Mouse (Mus musculus): ENCODE results near the gene Kdm5b.
A peak's percentile ranks its signal among the peaks of the same experiment; 100 is the strongest.

Gene Kdm5b

GRCm38 (mm10) chr1:134563726-134564125 is 3.8 kb downstream of the Kdm5b start:
- Histone ChIP-seq H3K4me3 (replicated peaks; ENCODE audit: low read length) (peak overlapping the region; percentile 99), H3K9me3 (ENCODE audit: low read length) (no peaks in the 10 kb centered on the region), H3K27me3 (ENCODE audit: insufficient read depth, low read length) (no peaks in the 10 kb centered on the region), H3K4me1 (replicated peaks; ENCODE audit: low read depth, low read length) (peaks cover 78% of the 10 kb centered on the region), H3K36me3 (ENCODE audit: insufficient read depth, low read length) (peaks cover 12% of the 10 kb centered on the region)
- TF ChIP-seq POU5F1 (IDR thresholded peaks at IDR 0.05; ENCODE audit: borderline replicate concordance, low read length): no peak
- no peak for TF ChIP-seq NANOG (IDR thresholded peaks at IDR 0.05; ENCODE audit: borderline replicate concordance, low read length)
- TF ChIP-seq CTCF (conservative IDR thresholded peaks at IDR 0.05; ENCODE audit: low read length): no peak

DNA sequence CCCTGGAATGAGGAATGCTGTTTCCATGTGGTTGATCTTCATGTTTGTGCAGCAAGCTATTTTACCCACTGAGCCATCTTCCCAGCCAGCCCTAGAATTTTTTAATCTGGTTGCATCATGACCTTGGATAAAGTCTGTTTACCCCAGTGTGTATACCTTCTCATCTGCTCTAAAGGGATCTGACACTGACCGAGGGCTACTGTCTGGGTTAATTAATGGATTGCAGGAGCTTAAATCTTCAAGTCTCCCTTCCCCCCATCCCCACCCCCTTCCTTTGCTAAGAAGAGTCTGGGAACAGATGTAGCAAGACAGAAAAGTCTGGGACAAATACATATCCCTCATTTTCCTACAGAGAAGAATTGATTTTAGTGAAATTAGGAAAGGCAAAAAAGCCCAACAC is 7.5 kb downstream of the Kdm5b start:
- Histone ChIP-seq H3K36me3 (ENCODE audit: insufficient read depth, low read length) (peaks cover 19% of the 10 kb centered on the region), H3K4me3 (replicated peaks; ENCODE audit: low read length) (peak overlapping the region; percentile 99), H3K4me1 (replicated peaks; ENCODE audit: low read depth, low read length) (peaks cover 89% of the 10 kb centered on the region)

DNA sequence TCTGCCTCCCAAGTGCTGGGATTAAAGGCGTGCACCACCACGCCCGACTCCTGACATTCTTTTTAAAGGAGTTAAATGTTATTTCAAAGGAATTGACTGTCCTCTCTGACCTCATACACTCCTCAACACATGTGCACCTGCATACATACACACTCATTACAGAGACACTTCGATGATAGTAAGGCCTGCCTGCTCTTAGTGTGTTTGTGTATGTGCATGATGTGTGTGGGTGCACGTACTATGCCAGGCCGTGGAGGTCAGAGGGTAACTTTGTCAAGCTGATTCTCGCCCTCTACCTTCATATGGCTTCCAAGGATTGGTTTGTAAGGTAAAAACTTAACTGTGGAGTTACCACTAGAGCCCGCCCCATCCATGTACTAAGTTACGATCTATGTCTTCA is 10.2 kb downstream of the Kdm5b start:
- Histone ChIP-seq H3K9me3 (ENCODE audit: low read length) (no peaks in the 10 kb centered on the region), H3K4me1 (replicated peaks; ENCODE audit: low read depth, low read length) (peaks cover 86% of the 10 kb centered on the region), H3K36me3 (ENCODE audit: insufficient read depth, low read length) (peaks cover 26% of the 10 kb centered on the region), H3K27me3 (ENCODE audit: insufficient read depth, low read length) (no peaks in the 10 kb centered on the region), H3K4me3 (replicated peaks; ENCODE audit: low read length) (peak overlapping the region; percentile 99)
- TF ChIP-seq POU5F1 (IDR thresholded peaks at IDR 0.05; ENCODE audit: borderline replicate concordance, low read length): no peak
- no peak for TF ChIP-seq NANOG (IDR thresholded peaks at IDR 0.05; ENCODE audit: borderline replicate concordance, low read length)
- TF ChIP-seq CTCF (conservative IDR thresholded peaks at IDR 0.05; ENCODE audit: low read length): no peak

More for the DNA sequence above, 7.5 kb downstream of the Kdm5b start:
- Histone ChIP-seq H3K27me3 (ENCODE audit: insufficient read depth, low read length) (no peaks in the 10 kb centered on the region), H3K9me3 (ENCODE audit: low read length) (no peaks in the 10 kb centered on the region)
- no peak for TF ChIP-seq NANOG (IDR thresholded peaks at IDR 0.05; ENCODE audit: borderline replicate concordance, low read length)
- TF ChIP-seq POU5F1 (IDR thresholded peaks at IDR 0.05; ENCODE audit: borderline replicate concordance, low read length): no peak
- TF ChIP-seq CTCF (conservative IDR thresholded peaks at IDR 0.05; ENCODE audit: low read length): no peak

GRCm38 (mm10) chr1:134570631-134571030 is 10.7 kb downstream of the Kdm5b start:
- Histone ChIP-seq H3K36me3 (ENCODE audit: insufficient read depth, low read length) (peaks cover 30% of the 10 kb centered on the region), H3K4me1 (replicated peaks; ENCODE audit: low read depth, low read length) (peaks cover 86% of the 10 kb centered on the region), H3K9me3 (ENCODE audit: low read length) (no peaks in the 10 kb centered on the region), H3K4me3 (replicated peaks; ENCODE audit: low read length) (peak overlapping the region; percentile 99), H3K27me3 (ENCODE audit: insufficient read depth, low read length) (no peaks in the 10 kb centered on the region)
- TF ChIP-seq POU5F1 (IDR thresholded peaks at IDR 0.05; ENCODE audit: borderline replicate concordance, low read length) (no peak), CTCF (conservative IDR thresholded peaks at IDR 0.05; ENCODE audit: low read length) (no peak), NANOG (IDR thresholded peaks at IDR 0.05; ENCODE audit: borderline replicate concordance, low read length) (peak; percentile 88)

DNA sequence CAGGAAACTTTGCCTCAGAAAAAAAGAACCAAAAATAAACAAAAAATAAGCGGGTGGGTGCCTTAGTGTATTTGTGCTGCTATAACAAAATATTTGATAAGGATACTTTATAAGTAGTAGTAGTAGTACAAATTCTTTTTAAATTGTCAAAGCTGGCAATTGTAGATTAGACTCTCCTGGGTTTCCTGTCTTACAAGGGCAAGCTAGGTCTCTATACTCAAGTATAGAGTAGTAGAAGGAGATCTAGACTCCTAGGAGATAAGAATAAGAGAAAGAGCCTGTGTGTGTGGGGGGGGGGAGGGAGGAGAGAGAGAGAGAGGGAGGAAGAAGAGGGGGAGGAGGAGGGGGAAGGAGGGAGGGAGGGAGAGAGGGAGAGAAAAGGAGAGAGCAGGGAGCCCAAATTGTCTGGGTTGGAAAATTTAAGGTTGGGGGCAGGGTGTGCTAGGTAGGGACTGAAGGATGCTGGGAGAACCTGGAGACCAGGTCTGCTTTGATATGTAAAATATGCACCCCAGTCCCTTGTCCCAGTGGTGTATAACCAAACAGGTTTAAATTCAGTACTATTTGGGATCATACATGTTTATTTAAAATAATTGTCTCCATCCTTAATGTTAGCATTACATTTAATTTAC is 13.4 kb downstream of the Kdm5b start:
- no peak for TF ChIP-seq CTCF (conservative IDR thresholded peaks at IDR 0.05; ENCODE audit: low read length)
- TF ChIP-seq NANOG (IDR thresholded peaks at IDR 0.05; ENCODE audit: borderline replicate concordance, low read length): no peak
- no peak for TF ChIP-seq POU5F1 (IDR thresholded peaks at IDR 0.05; ENCODE audit: borderline replicate concordance, low read length)
- peaks cover 38% of the 10 kb centered on the region for H3K36me3 ChIP-seq (ENCODE audit: insufficient read depth, low read length)
- peak overlapping the region; percentile 53 for H3K4me3 ChIP-seq (replicated peaks; ENCODE audit: low read length)
- no peaks in the 10 kb centered on the region for H3K9me3 ChIP-seq (ENCODE audit: low read length)
- H3K4me1 ChIP-seq (replicated peaks; ENCODE audit: low read depth, low read length): peaks cover 85% of the 10 kb centered on the region
- no peaks in the 10 kb centered on the region for H3K27me3 ChIP-seq (ENCODE audit: insufficient read depth, low read length)

GRCm38 (mm10) chr1:134573932-134574315 is 14.0 kb downstream of the Kdm5b start:
- Histone ChIP-seq H3K9me3 (ENCODE audit: low read length) (no peaks in the 10 kb centered on the region), H3K4me3 (replicated peaks; ENCODE audit: low read length) (no peak overlapping the region), H3K4me1 (replicated peaks; ENCODE audit: low read depth, low read length) (peaks cover 85% of the 10 kb centered on the region), H3K27me3 (ENCODE audit: insufficient read depth, low read length) (no peaks in the 10 kb centered on the region), H3K36me3 (ENCODE audit: insufficient read depth, low read length) (peaks cover 43% of the 10 kb centered on the region)
- TF ChIP-seq CTCF (conservative IDR thresholded peaks at IDR 0.05; ENCODE audit: low read length) (no peak), NANOG (IDR thresholded peaks at IDR 0.05; ENCODE audit: borderline replicate concordance, low read length) (no peak)

DNA sequence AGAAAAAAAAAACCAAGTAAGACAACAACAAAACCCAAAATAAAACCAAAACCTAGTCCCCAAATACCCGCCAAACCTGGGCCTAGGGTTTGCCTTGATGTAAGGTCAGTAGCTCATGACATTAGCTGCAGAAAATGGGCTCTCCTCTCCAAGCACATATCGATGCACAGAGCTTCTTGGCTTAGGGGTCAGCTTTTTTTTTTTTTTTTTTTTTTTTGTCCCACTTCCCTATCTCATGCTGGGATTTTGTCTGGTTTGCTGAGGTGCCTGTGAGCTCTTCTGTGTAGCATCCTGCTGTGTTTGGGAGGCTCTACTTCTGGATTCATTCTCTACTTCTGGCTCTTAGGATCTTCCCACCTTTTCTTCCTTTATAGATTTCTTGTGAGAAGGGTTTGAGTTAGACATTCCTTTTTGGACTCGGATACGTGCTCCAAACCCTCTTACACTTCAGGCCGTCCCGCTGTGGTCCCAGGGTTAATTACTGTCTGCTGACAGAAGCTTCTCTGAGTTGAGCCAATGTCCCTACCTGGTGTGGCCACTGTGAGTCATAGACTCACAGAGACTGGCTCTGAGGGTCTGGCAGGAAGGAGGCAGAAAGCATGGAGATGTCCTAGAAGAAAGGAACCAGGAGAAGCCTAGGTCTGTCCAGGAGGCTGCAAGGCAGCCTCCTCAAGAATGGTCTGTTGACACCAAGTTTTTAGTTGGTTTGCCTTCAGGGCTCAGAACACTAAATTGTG is 17.6 kb downstream of the Kdm5b start:
- no peaks in the 10 kb centered on the region for H3K27me3 ChIP-seq (ENCODE audit: insufficient read depth, low read length)
- peaks cover 64% of the 10 kb centered on the region for H3K36me3 ChIP-seq (ENCODE audit: insufficient read depth, low read length)
- TF ChIP-seq POU5F1 (IDR thresholded peaks at IDR 0.05; ENCODE audit: borderline replicate concordance, low read length): no peak
- no peak for TF ChIP-seq NANOG (IDR thresholded peaks at IDR 0.05; ENCODE audit: borderline replicate concordance, low read length)
- TF ChIP-seq CTCF (conservative IDR thresholded peaks at IDR 0.05; ENCODE audit: low read length): no peak
- peaks cover 92% of the 10 kb centered on the region for H3K4me1 ChIP-seq (replicated peaks; ENCODE audit: low read depth, low read length)
- H3K9me3 ChIP-seq (ENCODE audit: low read length): no peaks in the 10 kb centered on the region
- H3K4me3 ChIP-seq (replicated peaks; ENCODE audit: low read length): 0 out of 2 replicates have a peak overlapping the region, but pooled peaks have one; percentile 0

DNA sequence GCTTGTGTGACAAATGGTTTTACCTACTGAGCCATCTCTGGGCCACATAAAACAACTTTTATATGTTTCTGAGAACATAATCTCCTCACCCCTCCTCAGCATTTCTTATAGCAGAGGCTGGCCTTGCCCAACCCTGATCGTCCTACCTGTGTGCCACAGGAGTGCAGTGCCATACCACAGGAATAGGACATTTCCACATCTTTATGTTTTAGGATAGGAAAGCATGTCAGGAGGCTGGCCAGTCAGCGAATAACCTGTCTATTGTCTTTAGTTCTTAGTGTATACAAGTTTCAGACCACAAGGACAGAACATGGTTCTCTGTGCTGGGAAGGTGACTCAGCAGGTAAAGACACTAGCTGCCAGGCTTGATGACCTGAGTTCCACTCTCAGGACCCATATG is 20.8 kb downstream of the Kdm5b start:
- Histone ChIP-seq H3K9me3 (ENCODE audit: low read length) (no peaks in the 10 kb centered on the region), H3K4me1 (replicated peaks; ENCODE audit: low read depth, low read length) (peaks cover 92% of the 10 kb centered on the region), H3K27me3 (ENCODE audit: insufficient read depth, low read length) (no peaks in the 10 kb centered on the region), H3K4me3 (replicated peaks; ENCODE audit: low read length) (peak overlapping the region; percentile 17; the same call in 1 of the 2 replicates), H3K36me3 (ENCODE audit: insufficient read depth, low read length) (peaks cover 80% of the 10 kb centered on the region)
- TF ChIP-seq NANOG (IDR thresholded peaks at IDR 0.05; ENCODE audit: borderline replicate concordance, low read length) (no peak), POU5F1 (IDR thresholded peaks at IDR 0.05; ENCODE audit: borderline replicate concordance, low read length) (no peak), CTCF (conservative IDR thresholded peaks at IDR 0.05; ENCODE audit: low read length) (no peak)
